Mouse (Mus musculus): Measurements from ENCODE around the gene Pdcd11. TPM values are rescaled to one million over a fixed set of nuclear protein-coding genes. Genes with fewer than 3 reads are reported as not detected.
A peak's percentile ranks its signal among the peaks of the same experiment; 100 is the strongest.

Gene Pdcd11
- total RNA-seq, 2 experiments from 2014 or later: 17.9 to 19.0 TPM

DNA sequence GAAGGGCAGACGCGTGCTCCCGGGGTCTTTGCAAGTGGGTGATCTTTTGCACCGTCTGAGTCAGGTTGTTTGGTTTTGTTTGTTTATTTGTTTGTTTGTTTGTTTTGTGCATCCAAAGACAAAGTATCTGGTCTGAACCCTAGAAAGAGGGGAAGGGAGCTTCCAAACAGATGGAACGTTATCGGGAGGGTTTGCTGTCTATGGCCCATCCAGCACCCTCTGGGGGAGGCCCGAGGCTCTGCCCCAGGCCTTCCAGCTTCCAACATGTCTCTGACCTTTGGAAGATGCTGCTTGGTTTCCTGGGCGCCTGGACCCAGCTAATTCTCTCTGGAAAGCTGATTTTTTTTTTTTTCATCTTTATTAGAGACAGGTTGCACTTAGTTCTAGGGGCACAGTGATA is 89.4 kb downstream of the Pdcd11 start:
- peak; percentile 16; the same call in 1 of the 2 replicates for TF ChIP-seq CTCF (conservative IDR thresholded peaks at IDR 0.05)
- no peak for DNase-seq (ENCODE audit: low spot score in 2 of 2)
- Histone ChIP-seq H3K27ac (peak overlapping the region; percentile 89; the same call in 1 of the 2 replicates), H3K4me3 (peak overlapping the region; percentile 84)

Other genes starting within 250 kb of the Pdcd11 start
- gene Ina, start 76.1 kb upstream of the Pdcd11 start, total RNA-seq (2021): 100 to 1,000 TPM; 170 to 180 TPM
- gene Nt5c2, start 75.6 kb upstream of the Pdcd11 start, total RNA-seq (2021): 10 to 100 TPM; 80.9 to 84.4 TPM
- gene Pcgf6, start 39.9 kb upstream of the Pdcd11 start, total RNA-seq (2021): 10 to 100 TPM; 19.3 to 25.5 TPM
- gene Taf5, start 23.0 kb upstream of the Pdcd11 start, total RNA-seq (2021): 1 to 10 TPM; 5.2 to 5.6 TPM
- gene Usmg5, start 121 bp upstream of the Pdcd11 start, total RNA-seq (2021): 100 to 1,000 TPM; 713 to 825 TPM
- gene Calhm2, start 47.5 kb downstream of the Pdcd11 start, total RNA-seq (2021): 1 to 10 TPM; 4.1 to 5.5 TPM
- gene Calhm1, start 53.5 kb downstream of the Pdcd11 start, total RNA-seq (2021): not detected
- gene Calhm3, start 67.0 kb downstream of the Pdcd11 start, total RNA-seq (2021): not detected
- gene Neurl1a, start 88.1 kb downstream of the Pdcd11 start, total RNA-seq (2021): 100 to 1,000 TPM; 180 to 194 TPM

Measured in layer of hippocampus, adult 2 months (tissue).